Mouse (Mus musculus): ENCODE measurements around the gene Ddx19b. TPM values are rescaled to one million over a fixed set of nuclear protein-coding genes. Genes with fewer than 3 reads are reported as not detected.
"Not testable (repeated sequence)": the region's sequence is repeated elsewhere in the genome, so short reads cannot be mapped to it uniquely, and the experiment has no call there.

Ddx19b gene
- polyA plus RNA-seq, 1 experiment from 2014 or later = 8.4 TPM

DNA sequence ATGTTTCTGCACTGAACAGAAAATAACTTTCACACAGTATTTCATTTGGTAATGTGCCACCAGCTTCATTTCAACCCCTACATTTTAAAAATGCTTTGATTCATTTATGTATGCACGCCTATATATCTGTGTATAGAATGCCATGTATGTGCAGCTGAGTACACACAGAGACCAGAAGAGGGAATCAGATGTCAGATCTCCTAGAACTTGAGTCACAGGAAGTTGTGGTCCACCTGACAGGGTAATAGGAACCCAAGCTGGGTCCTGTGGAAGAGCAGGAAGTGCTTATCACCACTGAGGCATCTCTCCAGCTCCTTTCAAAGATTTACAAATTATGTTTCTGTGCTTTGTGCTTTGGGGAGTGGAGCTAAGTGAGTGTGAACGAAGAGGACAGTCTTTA is 50.2 kb downstream of the Ddx19b start:
- Histone ChIP-seq H3K9me3 (replicated peaks) (no peaks in the 10 kb centered on the region), H3K27me3 (no peaks in the 10 kb centered on the region), H3K4me2 (no peak overlapping the region), H3K4me1 (no peaks in the 10 kb centered on the region), H3K36me3 (ENCODE audit: poor library complexity, severe bottlenecking) (peaks cover 84% of the 10 kb centered on the region), H3K27ac (no peak overlapping the region), H3K9ac (no peak overlapping the region), H3K4me3 (no peak overlapping the region)
- ATAC-seq = no peak
- 90% methylated on average over 2 of the region's 2 CpGs for WGBS

DNA sequence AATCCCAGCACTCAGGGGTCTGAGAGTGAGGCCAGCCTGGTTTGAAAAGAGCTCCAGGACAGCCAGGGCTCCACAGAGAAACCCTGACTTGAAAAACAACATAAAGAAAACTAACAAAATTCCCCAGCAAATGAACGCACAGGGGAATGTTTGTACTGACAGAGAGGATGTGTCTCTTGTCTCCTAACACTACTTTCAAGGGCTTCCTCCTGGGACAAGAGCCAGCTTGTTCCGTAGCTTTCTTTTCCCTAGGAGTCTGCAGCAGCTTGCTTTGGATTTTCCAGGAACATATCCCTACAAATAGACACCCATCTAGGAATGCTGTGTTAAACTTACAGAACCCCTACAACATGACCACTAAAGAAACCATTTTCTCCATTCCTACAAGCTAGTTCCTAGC is 53.6 kb downstream of the Ddx19b start:
- H3K9me3 ChIP-seq (replicated peaks); H3K4me2 ChIP-seq; H3K9ac ChIP-seq; H3K27me3 ChIP-seq; H3K4me1 ChIP-seq; H3K4me3 ChIP-seq; ATAC-seq; H3K27ac ChIP-seq: not testable (repeated sequence)
- peaks cover 73% of the 10 kb centered on the region for H3K36me3 ChIP-seq (ENCODE audit: poor library complexity, severe bottlenecking)
- 86% methylated on average over 2 of the region's 2 CpGs for WGBS

DNA sequence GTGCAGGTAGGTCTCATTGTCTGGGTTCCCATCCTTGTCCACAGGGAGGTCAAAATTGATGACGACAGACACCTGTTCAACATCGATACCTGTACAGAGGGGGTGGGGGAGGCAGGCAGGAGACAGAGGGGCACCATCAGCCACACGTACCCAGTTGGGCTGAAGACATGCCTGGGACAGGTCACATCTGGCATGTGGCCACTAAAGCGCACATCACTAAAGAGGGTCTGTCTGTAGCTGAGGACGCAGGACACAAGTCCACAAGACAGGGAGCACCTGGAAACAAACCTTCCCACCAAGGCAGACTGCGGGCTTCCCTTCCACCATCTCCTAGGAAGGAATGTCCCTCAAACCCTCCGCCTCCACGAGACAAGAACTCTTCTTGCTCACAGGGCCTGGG is 55.0 kb downstream of the Ddx19b start:
- not testable (repeated sequence) for H3K9me3 ChIP-seq (replicated peaks); H3K4me1 ChIP-seq; H3K27me3 ChIP-seq; H3K27ac ChIP-seq; H3K4me3 ChIP-seq; ATAC-seq; H3K9ac ChIP-seq; H3K4me2 ChIP-seq
- H3K36me3 ChIP-seq (ENCODE audit: poor library complexity, severe bottlenecking) = peaks cover 64% of the 10 kb centered on the region
- WGBS = 92% methylated on average over 8 of the region's 8 CpGs

DNA sequence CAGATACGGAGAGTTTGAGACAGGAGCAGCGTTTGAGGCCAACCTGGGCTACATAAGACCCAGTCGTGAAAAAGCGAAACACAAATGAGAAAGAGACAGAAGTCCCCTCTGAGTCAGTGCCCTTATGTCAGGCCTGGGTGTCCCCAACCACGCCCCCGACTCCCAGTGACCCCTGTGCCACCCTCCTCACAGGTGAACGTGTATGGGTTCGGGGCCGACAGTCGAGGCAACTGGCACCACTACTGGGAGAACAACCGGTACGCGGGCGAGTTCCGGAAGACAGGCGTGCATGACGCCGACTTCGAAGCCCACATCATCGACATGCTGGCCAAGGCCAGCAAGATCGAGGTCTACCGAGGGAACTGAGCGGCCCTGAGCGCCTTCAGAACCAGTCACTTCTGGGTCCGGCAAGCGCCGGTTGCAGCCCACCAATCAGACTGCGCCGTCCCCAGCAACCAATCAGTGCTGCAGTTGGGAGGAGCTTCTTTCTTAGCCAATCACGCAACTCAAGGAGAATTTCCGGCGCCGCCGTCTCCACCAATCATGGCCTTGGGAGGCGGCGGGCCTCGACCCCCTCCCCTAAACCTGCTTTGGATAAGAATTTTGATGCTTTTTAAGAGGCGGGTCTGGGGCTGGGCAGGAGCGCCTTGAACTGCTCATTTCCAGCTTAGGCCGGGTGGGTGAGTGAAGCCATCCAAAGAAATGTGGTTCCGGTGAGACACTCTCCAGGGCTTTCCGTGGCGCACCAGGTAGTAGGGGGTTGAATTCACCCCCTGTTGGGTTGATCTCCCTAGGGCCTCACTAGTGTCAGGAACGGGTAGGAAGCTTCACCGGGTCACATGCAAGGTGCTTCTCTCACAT is 61.4 kb downstream of the Ddx19b start:
- H3K36me3 ChIP-seq (ENCODE audit: poor library complexity, severe bottlenecking) = peaks cover 44% of the 10 kb centered on the region
- H3K27me3 ChIP-seq = no peaks in the 10 kb centered on the region
- peak overlapping the region; percentile 75 for H3K9ac ChIP-seq
- H3K9me3 ChIP-seq (replicated peaks) = no peaks in the 10 kb centered on the region
- peak overlapping the region; percentile 83 for H3K4me2 ChIP-seq
- peak overlapping the region; percentile 55 for H3K4me3 ChIP-seq
- H3K27ac ChIP-seq = no peak overlapping the region
- peak; percentile 99 for ATAC-seq
- peaks cover 16% of the 10 kb centered on the region for H3K4me1 ChIP-seq
- WGBS = 4% methylated on average over 45 of the region's 45 CpGs

DNA sequence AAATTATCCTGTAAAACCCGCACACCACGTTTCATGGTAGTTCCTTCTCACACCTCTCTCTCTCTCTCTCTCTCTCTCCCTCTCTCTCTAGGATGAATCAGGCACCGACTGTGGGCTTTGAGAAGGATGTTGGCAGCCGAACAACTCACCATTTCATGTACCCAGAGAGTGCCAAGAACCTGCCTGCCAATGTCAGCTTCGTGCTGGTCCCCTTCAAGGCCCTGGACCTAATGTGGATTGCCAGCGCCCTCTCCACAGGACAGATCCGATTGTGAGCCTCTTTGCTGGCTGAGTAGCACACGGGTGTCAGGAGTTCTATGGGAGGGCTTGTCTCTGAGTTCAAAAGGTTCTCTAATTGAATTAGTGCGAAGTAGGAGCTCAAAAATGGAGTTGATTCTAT is 64.2 kb downstream of the Ddx19b start:
- Histone ChIP-seq H3K4me1 (peaks cover 16% of the 10 kb centered on the region), H3K4me3 (no peak overlapping the region), H3K9ac (no peak overlapping the region), H3K27ac (no peak overlapping the region), H3K27me3 (no peaks in the 10 kb centered on the region), H3K36me3 (ENCODE audit: poor library complexity, severe bottlenecking) (peaks cover 38% of the 10 kb centered on the region), H3K9me3 (replicated peaks) (no peaks in the 10 kb centered on the region), H3K4me2 (no peak overlapping the region)
- WGBS = 83% methylated on average over 9 of the region's 9 CpGs
- ATAC-seq = no peak

DNA sequence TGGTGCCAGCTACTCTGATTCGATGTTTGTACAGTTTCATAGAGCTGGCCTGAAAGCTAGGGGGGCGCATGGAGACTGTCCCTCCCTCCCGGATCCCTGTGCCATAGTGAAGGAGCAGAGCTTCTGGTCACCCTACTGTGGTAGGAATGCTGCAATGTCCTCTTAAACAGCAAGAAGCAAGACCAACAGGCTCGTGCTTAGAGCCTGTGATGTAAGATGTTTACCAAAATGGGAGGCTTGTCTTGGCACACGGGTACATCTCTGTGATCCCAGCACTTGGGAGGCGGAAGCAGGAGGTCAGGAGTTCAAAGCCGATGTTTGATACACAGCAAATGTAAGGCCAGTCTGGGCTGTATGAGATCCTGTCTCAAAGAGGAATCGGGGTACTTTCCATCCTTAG is 65.0 kb downstream of the Ddx19b start:
- 89% methylated on average over 8 of the region's 8 CpGs for WGBS
- H3K4me3 ChIP-seq = no peak overlapping the region
- H3K36me3 ChIP-seq (ENCODE audit: poor library complexity, severe bottlenecking) = peaks cover 43% of the 10 kb centered on the region
- no peak overlapping the region for H3K9ac ChIP-seq
- peaks cover 16% of the 10 kb centered on the region for H3K4me1 ChIP-seq
- H3K9me3 ChIP-seq (replicated peaks) = no peaks in the 10 kb centered on the region
- H3K27me3 ChIP-seq = no peaks in the 10 kb centered on the region
- no peak for ATAC-seq
- no peak overlapping the region for H3K27ac ChIP-seq
- H3K4me2 ChIP-seq = no peak overlapping the region

DNA sequence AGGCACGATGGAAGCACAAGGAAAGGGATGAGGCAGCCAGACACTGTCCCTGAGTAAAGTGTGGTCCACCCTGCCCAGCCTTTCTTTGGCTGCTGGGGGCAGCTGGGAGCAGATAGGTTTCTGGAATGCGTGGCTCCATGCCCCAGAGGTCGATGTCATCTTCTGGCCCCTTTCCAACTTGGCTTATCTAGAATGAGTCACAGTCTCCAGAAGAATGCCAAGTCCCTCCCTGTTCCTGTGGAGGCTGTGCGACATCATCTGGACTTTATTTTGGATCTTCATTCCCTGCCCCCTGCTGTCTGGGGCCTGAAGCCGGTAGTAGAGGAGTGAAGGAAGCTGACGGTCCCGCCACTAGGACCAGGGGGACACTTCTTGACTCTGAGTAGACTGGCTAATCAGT is 66.0 kb downstream of the Ddx19b start:
- H3K4me1 ChIP-seq = peaks cover 11% of the 10 kb centered on the region
- H3K9ac ChIP-seq = no peak overlapping the region
- peaks cover 43% of the 10 kb centered on the region for H3K36me3 ChIP-seq (ENCODE audit: poor library complexity, severe bottlenecking)
- H3K4me3 ChIP-seq = no peak overlapping the region
- H3K27ac ChIP-seq = no peak overlapping the region; the same call in 1 of the 2 replicates
- 67% methylated on average over 7 of the region's 7 CpGs for WGBS
- no peaks in the 10 kb centered on the region for H3K9me3 ChIP-seq (replicated peaks)
- no peak for ATAC-seq
- no peaks in the 10 kb centered on the region for H3K27me3 ChIP-seq
- H3K4me2 ChIP-seq = no peak overlapping the region

DNA sequence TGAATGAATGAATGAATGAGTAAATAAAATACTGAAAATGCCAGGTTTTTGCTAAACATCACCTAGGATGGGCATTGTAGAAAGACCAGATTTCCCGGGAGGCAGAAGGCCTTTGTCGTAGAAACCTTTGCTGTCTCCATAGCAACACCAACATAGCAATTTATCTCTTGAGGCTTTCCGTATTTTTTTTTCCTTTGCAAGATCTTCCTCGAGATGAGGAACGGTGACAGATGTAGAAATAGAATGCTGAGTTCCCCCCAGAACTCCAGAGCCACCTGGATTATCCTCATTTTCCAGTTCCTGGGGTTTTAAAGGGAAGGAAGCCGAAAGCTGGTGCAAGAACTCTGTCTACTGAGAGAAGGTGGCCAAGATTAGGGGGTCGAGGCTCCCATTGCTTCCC is 66.9 kb downstream of the Ddx19b start:
- no peak overlapping the region for H3K4me3 ChIP-seq
- no peaks in the 10 kb centered on the region for H3K27me3 ChIP-seq
- no peak overlapping the region for H3K27ac ChIP-seq
- H3K9me3 ChIP-seq (replicated peaks) = no peaks in the 10 kb centered on the region
- H3K36me3 ChIP-seq (ENCODE audit: poor library complexity, severe bottlenecking) = peaks cover 47% of the 10 kb centered on the region
- H3K4me1 ChIP-seq = peaks cover 6% of the 10 kb centered on the region
- no peak overlapping the region for H3K9ac ChIP-seq
- H3K4me2 ChIP-seq = no peak overlapping the region
- no peak for ATAC-seq
- WGBS = 82% methylated on average over 7 of the region's 7 CpGs

DNA sequence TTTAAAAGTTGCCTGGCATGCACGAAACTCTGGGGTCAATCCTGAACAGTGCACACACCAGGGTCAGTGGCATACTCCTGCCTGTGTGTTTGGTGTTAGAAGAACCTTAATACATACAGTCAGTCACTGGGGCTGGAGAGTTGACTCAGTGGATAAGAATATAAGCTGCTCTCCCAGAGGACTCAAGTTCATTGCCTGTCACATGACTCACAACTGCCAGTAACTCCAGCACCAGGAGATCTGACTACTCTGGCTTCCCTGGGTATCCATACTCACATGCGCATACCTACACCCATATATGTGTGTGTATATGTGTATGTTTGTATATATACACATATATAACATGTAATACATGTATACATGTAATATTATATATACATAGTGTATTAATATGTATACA is 68.5 kb downstream of the Ddx19b start:
- Histone ChIP-seq H3K4me3 (no peak overlapping the region), H3K9me3 (replicated peaks) (no peaks in the 10 kb centered on the region), H3K4me2 (no peak overlapping the region), H3K4me1 (peaks cover 6% of the 10 kb centered on the region; the same call in 1 of the 2 replicates), H3K27ac (no peak overlapping the region), H3K9ac (no peak overlapping the region), H3K36me3 (ENCODE audit: poor library complexity, severe bottlenecking) (peaks cover 59% of the 10 kb centered on the region), H3K27me3 (no peaks in the 10 kb centered on the region)
- WGBS = 87% methylated on average over 2 of the region's 2 CpGs
- no peak for ATAC-seq

DNA sequence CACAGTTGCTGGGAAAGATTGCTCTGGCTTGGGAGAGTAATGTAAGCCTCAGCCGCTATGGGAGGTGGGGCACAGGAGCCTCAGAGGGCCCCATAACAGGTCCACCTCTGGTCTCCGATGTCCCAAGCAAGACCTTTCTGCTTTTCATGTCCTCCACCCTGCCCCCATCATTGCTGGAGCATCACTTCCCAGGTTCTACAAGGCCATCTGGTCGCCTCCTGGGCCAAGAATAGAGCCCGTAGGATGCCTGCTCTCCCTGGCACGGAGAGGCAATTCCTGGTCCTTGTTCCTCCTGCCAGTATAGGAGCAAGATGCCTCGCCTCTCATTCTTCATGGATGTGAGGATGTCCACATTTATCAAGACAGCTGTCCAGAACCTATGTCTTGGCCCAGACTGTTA is 71.6 kb downstream of the Ddx19b start:
- Histone ChIP-seq H3K27ac (no peak overlapping the region), H3K9me3 (replicated peaks) (no peaks in the 10 kb centered on the region), H3K27me3 (no peaks in the 10 kb centered on the region), H3K4me3 (no peak overlapping the region), H3K36me3 (ENCODE audit: poor library complexity, severe bottlenecking) (peaks cover 50% of the 10 kb centered on the region), H3K4me1 (no peaks in the 10 kb centered on the region), H3K4me2 (no peak overlapping the region), H3K9ac (no peak overlapping the region)
- no peak for ATAC-seq
- WGBS = 96% methylated on average over 6 of the region's 6 CpGs

DNA sequence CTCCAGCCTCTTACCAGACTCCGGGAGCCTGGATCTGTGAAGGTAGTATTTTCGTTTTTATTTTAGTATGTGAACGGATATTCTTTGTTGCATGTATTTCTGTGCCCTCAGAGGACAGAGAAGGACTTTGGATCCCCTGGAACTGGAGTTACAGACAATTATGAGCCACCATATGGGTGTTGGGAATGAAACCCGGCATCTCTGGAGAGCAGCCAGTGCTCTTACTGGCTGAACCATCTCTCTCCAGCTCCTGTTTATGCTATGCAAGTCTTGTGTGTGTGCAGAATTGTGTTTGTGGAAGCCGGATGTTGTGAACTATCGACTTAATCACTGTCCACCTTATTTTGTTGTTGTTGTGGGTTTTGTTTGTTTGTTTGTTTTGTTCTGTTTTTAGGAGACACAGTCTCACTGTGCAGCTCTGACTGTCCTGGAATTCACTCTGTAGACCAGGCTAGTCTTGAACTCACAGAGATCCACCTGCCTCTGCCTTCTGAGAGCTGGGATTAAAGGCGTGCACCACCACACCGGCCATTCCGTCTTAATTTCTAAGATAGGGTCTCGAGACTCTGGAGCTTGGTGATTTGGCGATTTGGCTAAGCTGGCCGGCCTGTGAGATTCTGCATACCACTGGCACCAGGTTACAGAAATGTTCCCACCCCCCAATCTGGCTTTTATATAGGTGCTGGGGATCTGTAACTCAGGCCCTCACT is 72.3 kb downstream of the Ddx19b start:
- Histone ChIP-seq H3K9ac (no peak overlapping the region), H3K27me3 (no peaks in the 10 kb centered on the region), H3K4me2 (no peak overlapping the region), H3K27ac (no peak overlapping the region), H3K4me1 (no peaks in the 10 kb centered on the region), H3K36me3 (ENCODE audit: poor library complexity, severe bottlenecking) (peaks cover 49% of the 10 kb centered on the region), H3K9me3 (replicated peaks) (no peaks in the 10 kb centered on the region), H3K4me3 (no peak overlapping the region)
- 96% methylated on average over 12 of the region's 12 CpGs for WGBS
- ATAC-seq = no peak

DNA sequence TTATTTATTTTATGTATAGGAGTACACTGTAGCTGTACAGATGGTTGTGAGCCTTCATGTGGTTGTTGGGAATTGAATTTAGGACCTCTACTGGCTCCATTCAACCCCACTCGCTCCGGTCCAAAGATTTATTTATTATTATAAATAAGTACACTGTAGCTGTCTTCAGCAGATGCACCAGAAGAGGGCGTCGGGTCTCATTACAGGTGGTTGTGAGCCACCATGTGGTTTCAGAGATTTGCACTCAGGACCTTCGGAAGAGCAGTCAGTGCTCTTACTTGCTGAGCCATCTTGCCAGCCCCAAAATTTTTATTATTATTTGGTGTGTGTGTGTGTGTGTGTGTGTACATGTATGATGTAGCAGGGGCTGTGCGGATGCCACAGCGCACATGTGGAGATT is 73.0 kb downstream of the Ddx19b start:
- not testable (repeated sequence) for H3K27me3 ChIP-seq; H3K4me3 ChIP-seq; H3K9me3 ChIP-seq (replicated peaks); H3K4me2 ChIP-seq; ATAC-seq; H3K27ac ChIP-seq; H3K9ac ChIP-seq; H3K4me1 ChIP-seq
- H3K36me3 ChIP-seq (ENCODE audit: poor library complexity, severe bottlenecking) = peaks cover 46% of the 10 kb centered on the region
- WGBS = 93% methylated on average over 7 of the region's 7 CpGs

Measured in forebrain, embryonic 13.5 days (tissue).